Mouse (Mus musculus): ENCODE measurements around the gene Kcng3. TPM values are rescaled to one million over a fixed set of nuclear protein-coding genes. Genes with fewer than 3 reads are reported as not detected.

The Kcng3 gene
- polyA plus RNA-seq, 1 experiment from 2014 or later = not detected

Other genes starting within 250 kb of the Kcng3 start
- 251 and 261 TPM in 2 replicates for gene Cox7a2l, start 114.6 kb downstream of the Kcng3 start, polyA plus RNA-seq (2014; fragmentation: Nextera tagmentation; extraction: Ambion mirVana)
- 34.0 and 37.0 TPM in 2 replicates for gene Mta3, start 74.3 kb upstream of the Kcng3 start, polyA plus RNA-seq (2014; fragmentation: Nextera tagmentation; extraction: Ambion mirVana)
- not detected in 2 replicates for gene Haao, start 216.1 kb upstream of the Kcng3 start, polyA plus RNA-seq (2014; fragmentation: Nextera tagmentation; extraction: Ambion mirVana)